Mouse (Mus musculus) adrenal gland, adult 2 months (tissue): ENCODE data around the gene Mrps18a. TPM values are rescaled to one million over a fixed set of nuclear protein-coding genes. Genes with fewer than 3 reads are reported as not detected.

ENCODE experiments used
- polyA plus RNA-seq: library from polyadenylated mRNA; depleted of rRNA; stranded (reverse); fragments of >200 nt; gene quantifications from 2 replicates; pipeline ENCODE4 v1.2.3, GENCODE M21; 2012; rRNA removed
- total RNA-seq, 2 experiments: library from RNA; stranded (reverse); gene quantifications; 2 replicates each; pipeline ENCODE4 v1.2.3; 2021

The Mrps18a gene
- total and polyA plus RNA-seq, 3 experiments: 29.6 to 117 (median 108) TPM

Other genes starting within 250 kb of the Mrps18a start
- gene Vegfa, start 78.6 kb upstream of the Mrps18a start, total RNA-seq: 100 to 1,000 TPM; 395 to 486 TPM
- 751 and 799 TPM in 2 replicates for gene Vegfa, start 78.6 kb upstream of the Mrps18a start, polyA plus RNA-seq
- gene Rsph9, start 33.2 kb downstream of the Mrps18a start, total RNA-seq: 10 to 100 TPM in 1 of 2 experiments, 1 to 10 TPM in 1; 4.6 to 13.0 TPM
- gene Rsph9, start 33.2 kb downstream of the Mrps18a start, polyA plus RNA-seq: 14.9 and 15.4 TPM in 2 replicates
- gene Mad2l1bp, start 42.6 kb downstream of the Mrps18a start, total RNA-seq: 10 to 100 TPM; 14.2 to 15.5 TPM
- gene Mad2l1bp, start 42.6 kb downstream of the Mrps18a start, polyA plus RNA-seq: 7.9 and 8.3 TPM in 2 replicates
- 10 to 100 TPM; 58.4 to 69.9 TPM for gene Gtpbp2, start 50.0 kb downstream of the Mrps18a start, total RNA-seq
- 92.0 and 96.8 TPM in 2 replicates for gene Gtpbp2, start 50.0 kb downstream of the Mrps18a start, polyA plus RNA-seq
- gene Polh, start 91.7 kb downstream of the Mrps18a start, total RNA-seq: 10 to 100 TPM; 31.9 to 44.7 TPM
- gene Polh, start 91.7 kb downstream of the Mrps18a start, polyA plus RNA-seq: 6.8 and 9.2 TPM in 2 replicates
- gene Xpo5, start 91.8 kb downstream of the Mrps18a start, total RNA-seq: 10 to 100 TPM; 65.0 to 81.2 TPM
- 25.6 and 29.3 TPM in 2 replicates for gene Xpo5, start 91.8 kb downstream of the Mrps18a start, polyA plus RNA-seq
- 100 to 1,000 TPM in 1 of 2 experiments, 10 to 100 TPM in 1; 91.3 to 104 TPM for gene Polr1c, start 137.1 kb downstream of the Mrps18a start, total RNA-seq
- 41.5 and 45.2 TPM in 2 replicates for gene Polr1c, start 137.1 kb downstream of the Mrps18a start, polyA plus RNA-seq
- gene Yipf3, start 137.1 kb downstream of the Mrps18a start, total RNA-seq: 100 to 1,000 TPM; 157 to 198 TPM
- 387 and 511 TPM in 2 replicates for gene Yipf3, start 137.1 kb downstream of the Mrps18a start, polyA plus RNA-seq
- 1 to 10 TPM; 4.1 to 5.6 TPM for gene Lrrc73, start 142.5 kb downstream of the Mrps18a start, total RNA-seq
- 13.8 and 15.5 TPM in 2 replicates for gene Lrrc73, start 142.5 kb downstream of the Mrps18a start, polyA plus RNA-seq
- gene Tjap1, start 172.0 kb downstream of the Mrps18a start, total RNA-seq: 10 to 100 TPM; 44.8 to 51.4 TPM
- gene Tjap1, start 172.0 kb downstream of the Mrps18a start, polyA plus RNA-seq: 85.3 and 98.6 TPM in 2 replicates
- gene Dlk2, start 186.4 kb downstream of the Mrps18a start, total RNA-seq: under 1 TPM in 1 of 2 experiments, not detected in 1; 0.29 TPM
- 0.22 and 0.62 TPM in 2 replicates for gene Dlk2, start 186.4 kb downstream of the Mrps18a start, polyA plus RNA-seq
- 1 to 10 TPM; 7.3 to 7.4 TPM for gene Abcc10, start 217.4 kb downstream of the Mrps18a start, total RNA-seq
- gene Abcc10, start 217.4 kb downstream of the Mrps18a start, polyA plus RNA-seq: 35.4 and 36.4 TPM in 2 replicates